Mouse (Mus musculus) left cerebral cortex, postnatal 14 days (tissue): ENCODE results near the gene Ptprb. TPM values are rescaled to one million over a fixed set of nuclear protein-coding genes. Genes with fewer than 3 reads are reported as not detected.

ENCODE experiments used
- DNase-seq, 2 experiments: peaks; one replicate each; pipeline ENCODE4 v3.0.0; 2021 to 2022; ENCODE audit warnings: low spot score in 2 of 2, mixed read lengths in 1 of 2
- intact Hi-C: fragments of 180-260 bp; cut with DNase I; formaldehyde crosslinking; loops from one replicate; pipeline ENCODE4 v1.15.1; 2025
- total RNA-seq, 2 experiments: library from RNA; stranded (reverse); gene quantifications; 2 replicates each; pipeline ENCODE4 v1.2.3; 2021

The Ptprb gene
- total RNA-seq, 2 experiments from 2014 or later: 23.5 to 25.5 TPM

DNA sequence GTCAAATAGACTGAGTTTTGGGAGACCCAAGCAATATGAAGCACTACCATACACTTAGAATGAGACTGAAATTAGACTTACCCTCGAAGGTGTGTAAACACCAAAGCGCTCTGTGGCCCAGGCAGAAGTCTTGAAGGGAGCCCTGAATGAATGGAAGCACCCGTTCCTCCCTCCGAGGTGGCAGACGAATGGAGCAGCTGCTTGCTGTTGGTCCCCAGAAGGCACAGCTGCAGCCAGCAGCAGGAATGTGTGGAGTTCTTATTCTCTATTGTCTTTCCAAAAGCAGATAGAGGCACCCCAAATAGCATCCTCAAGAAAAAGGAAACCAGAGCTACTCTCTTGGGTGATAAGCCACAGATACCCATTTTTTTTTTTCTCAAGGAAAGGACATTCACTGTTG is 79.0 kb downstream of the Ptprb start:
- intact Hi-C loops: no loop called here
- no peak for DNase-seq

DNA sequence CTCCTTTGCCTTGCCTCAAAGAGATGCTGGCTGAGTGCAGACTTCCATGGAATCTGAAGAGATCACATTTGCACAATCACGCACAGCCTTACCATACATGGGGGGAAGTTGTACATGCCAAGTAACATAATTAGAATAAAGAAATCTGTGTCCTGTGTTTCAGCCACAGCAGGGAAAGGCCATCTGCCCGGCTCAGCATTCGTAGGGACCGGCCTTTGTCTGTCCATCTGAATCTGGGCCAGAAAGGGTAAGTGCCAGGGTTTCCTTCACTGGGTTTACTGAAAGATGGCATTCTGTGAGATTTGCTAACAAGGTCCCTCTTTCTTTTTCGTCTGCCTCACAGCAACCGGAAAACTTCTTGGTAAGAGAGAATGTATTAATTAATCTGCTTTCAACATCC is 86.9 kb downstream of the Ptprb start:
- peak; percentile 44 to 69 for DNase-seq
- intact Hi-C loops: no loop called here

DNA sequence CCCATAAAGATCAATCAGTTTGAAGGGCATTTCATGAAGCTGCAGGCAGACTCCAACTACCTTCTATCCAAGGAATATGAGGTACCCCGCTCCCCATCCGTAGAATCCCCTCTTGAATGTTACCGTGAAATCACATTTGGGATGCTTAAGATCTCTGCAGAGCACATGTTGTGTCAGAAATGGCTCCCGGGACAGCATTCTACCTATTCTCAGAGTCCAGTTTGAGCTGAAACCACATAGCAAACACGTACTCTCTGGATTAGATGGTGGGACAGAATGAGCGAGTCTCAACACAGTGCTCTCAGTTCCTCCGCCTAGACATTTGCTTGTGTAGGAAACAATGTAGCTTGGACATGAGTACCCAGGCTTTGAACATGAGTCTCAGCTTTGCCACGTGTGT is 87.3 kb downstream of the Ptprb start:
- DNase-seq: no peak
- intact Hi-C loops: no loop called here

DNA sequence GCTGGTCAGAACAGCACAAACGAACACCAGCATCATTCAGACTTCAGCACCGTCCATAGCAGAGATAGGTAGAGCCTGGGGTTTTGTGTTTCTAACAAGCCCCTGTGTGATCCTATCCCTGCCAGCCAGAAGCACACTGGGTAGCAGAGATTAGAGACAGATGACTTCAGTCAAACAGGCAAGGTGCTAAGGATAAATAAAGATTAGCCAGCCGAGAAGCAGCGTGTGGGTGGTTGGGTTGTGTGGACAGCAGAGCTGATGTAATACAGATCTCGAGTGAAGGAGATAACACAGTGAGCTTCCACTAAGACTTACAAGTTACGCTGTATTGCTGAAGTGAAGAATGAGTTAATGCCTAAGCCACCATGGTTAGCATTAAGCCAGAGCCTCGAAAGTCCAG is 89.4 kb downstream of the Ptprb start:
- DNase-seq: peak in 1 of 2 experiments; percentile 30
- intact Hi-C loops: no loop called here

DNA sequence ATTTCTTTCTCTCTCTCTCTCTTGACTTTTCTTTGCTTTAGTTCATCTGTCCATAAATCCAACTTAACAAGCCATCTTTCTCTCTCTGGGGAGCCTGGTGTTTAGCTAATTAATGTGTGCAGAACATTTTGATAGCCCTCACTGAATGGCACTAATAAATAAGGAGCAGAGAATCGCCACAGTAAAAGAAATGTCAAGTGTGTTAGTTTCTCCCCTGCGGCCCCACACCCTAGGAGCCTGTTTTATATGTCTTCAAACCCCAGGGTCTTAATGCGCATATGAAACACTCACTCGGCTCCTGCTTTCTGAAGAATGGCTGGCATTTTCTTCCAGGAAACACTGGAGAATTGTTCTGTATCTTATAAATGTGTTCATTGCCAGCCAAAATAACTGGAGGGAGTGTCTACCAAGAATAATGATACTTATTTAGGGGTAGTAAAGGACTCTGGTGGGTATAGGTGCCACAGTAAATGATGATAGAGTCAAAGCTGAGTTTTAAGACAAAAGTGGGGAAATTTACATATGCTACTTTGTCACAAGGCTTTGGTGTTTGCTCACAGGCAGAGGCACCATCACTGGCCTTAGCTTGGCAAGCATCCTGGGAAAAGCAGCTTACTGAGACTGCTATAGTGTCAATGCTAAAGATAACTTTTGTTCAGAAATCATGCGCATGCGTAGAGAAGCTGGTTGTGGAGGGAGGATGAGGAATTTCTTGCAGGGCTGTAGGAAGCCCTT is 95.8 kb downstream of the Ptprb start:
- intact Hi-C loops: no loop called here
- peak; percentile 37 to 61 for DNase-seq

DNA sequence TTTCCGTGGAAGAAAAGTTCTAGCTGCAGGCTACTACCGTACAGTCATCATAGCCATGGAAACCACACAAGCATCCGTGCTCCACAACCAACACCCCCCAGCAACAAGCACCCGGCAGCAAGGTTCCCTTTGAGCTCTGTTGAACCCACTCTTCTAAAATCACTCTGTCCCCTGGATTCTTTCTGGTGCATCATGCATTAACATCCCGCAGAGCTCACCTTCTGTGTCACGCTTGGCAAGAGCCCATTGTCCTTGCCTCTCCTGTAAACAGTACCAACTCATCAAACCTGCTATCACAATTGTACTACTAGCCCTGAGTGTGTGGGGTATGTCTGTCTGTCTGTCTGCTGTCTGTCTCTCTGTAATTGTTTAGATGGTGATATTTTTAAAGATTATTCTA is 98.8 kb downstream of the Ptprb start:
- intact Hi-C loops: no loop called here

DNA sequence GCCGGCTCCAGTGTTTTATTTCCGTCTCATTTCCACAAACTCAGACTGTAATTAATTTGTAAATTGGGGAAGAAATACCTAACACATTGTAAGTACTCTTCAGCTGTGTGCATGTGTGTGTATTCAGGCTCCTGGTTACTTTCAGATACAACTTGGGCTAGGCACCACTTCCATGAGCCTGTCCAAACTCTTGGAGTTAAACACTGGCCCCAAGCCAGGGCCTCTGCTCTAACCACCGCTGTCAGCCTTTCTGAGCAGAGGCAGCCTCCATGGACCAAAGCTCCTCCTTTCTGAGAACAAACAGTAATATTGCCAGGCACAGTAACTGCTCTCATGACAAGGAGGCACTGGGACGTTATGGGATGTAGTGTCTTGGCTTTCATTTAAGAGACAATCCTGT is 101.5 kb downstream of the Ptprb start:
- intact Hi-C loops: no loop called here
- no peak for DNase-seq

More for the DNA sequence above, 98.8 kb downstream of the Ptprb start:
- DNase-seq: no peak

DNA sequence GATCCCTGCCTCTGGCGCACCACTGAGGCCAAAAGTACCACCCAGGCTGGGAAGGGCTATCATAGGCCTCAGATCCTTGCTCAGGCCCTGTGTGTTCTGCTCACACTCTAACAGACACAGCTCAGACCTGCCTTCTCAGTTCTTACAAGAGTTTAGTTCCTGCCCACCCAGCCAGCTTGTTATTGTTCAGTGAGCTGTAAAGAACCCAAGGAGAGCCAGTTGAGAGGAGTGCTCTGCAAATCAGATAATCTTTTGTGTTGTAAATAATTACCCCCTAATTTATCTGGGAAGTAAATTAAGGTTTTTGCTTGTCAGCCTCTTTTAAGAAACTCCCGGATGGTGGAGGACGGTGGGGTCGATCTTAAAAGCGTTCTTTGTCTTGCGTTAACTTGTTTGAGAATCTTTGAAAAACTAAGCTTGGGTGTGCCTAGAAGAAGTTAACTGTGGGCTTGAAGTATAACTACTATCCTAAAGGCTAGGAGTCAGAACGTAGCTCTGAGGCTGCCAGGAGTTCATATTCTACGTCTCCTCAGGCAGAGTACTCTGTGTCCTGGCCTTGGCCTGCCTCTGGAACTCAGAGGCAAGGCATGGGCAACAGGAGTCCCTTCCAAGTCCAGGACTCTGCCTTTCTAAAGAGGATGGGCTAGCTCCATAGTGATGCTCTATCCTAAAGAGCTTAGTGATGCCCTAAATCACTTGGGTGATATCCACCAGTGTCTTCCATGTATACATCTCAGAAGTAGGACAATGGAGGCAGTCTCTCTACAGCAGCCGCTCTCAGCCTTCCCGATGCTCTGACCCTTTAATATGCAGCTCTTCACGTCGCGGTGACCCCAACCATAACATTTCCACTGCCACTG is 107.7 kb downstream of the Ptprb start:
- intact Hi-C loops: no loop called here
- DNase-seq: no peak

DNA sequence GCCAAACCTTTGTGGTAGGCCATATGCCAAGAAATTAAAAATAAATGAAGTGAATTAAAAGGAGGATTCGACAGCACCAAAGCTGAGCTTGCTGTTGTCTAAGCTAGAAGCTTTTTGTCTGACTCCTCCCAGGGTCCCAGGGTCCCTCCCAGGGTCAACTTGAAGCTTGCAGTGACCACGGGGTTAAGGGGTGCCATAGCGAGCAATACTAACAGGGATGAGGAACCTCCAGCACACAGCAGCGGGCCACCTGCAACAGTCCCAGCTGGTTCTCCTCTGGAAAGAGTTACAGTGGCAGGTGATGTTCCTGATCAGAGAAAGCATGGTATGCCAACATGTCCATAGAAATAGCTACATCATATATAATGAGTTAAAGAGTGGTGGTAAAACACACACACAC is 109.1 kb downstream of the Ptprb start:
- intact Hi-C loops: no loop called here
- no peak for DNase-seq

DNA sequence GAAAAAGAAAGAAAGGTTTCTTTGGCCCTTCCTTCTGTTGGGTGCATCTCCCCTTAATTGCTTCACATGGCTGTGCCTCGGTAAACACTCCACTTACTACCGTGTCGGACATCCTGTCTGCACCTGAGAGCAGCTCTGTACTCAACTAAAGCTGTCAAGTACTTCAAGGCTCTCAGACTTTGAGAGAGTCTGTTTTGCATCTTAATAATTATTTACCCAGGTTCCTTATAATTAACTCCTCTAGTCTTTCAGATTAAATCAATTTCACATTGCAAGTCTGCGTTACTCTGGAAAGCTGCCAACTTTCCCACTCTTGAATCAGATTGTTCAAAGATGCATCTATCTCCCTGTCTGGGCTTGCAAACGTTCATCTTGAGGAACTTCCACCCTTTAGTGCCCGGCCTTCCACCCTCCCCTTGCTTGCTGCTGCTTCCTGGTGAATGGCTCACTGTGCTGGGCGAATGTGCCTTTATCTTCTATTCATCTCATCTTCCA is 111.1 kb downstream of the Ptprb start:
- DNase-seq: peak in 1 of 2 experiments; percentile 30
- intact Hi-C loops: no loop called here

DNA sequence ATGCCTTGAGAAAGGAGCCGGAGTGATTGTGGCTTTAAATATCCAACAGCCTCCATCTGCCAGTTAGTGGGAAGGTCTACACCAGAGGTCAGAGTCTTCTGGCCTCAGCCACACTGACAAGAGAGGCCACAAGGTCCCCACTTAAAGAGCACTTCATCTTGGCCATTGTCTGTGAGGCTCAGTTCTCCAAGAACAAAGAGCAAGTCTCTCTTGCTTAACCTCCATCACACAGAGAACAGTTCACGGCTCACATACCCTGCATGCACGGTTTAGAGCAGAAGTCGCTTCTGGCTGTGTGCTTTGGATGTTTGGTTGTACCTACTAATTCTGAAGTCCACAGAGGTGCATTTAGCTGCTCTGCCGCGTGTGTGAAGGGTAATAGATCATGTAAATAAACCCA is 113.5 kb downstream of the Ptprb start:
- DNase-seq: no peak
- intact Hi-C loops: no loop called here

DNA sequence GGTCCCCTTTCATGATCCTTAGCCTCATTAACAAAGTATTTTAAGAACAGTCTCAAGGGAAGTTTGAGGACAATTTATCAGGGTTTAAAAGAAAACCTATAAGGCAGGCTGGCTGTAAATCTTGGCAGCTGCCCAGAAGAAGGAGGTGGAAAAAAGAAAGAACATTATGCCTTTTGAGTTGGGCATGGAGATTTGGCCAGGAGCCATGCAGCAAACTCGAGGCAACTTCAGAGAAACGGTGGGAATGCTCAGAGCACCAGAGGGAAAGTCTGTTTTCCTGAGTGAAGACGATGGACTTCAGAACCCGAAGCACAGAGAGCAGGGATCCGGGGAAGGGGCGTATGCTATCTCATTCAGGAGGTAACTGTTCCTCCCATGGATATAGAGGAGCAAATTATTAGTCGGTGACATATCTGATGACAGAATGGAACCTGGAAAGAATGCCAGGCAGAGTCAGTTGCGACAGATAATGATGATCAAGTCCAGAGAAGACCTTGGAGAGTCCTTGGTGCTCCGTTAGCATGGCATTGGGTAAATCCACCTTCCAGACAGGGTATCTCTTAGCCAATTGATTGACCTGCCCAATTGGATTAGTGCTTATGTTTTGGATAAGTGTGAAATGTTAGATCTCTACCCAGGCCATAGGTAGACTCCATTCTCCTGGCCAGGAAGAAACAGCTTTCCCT is 118.6 kb downstream of the Ptprb start:
- peak; percentile 73 to 74 for DNase-seq
- intact Hi-C loops: no loop called here

DNA sequence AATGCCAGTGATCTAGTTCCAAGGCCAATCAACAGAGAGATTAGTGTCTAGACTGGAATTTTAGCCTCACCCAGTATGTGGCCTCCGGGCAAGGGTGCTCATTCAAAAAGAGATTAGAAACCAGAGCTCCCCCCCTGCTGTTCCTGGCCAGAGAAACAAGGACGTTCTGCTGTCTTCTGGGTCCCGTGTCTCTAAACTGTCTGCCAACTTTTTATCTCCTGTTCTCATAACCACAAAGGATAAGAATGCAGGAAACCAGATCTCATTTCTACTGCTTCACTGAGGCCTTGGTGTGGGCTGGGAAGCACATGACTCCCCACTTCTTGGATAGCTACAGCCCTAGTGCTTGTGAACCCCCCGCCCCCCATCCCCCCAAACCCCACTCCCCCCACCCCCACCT is 119.3 kb downstream of the Ptprb start:
- intact Hi-C loops: no loop called here
- no peak for DNase-seq

DNA sequence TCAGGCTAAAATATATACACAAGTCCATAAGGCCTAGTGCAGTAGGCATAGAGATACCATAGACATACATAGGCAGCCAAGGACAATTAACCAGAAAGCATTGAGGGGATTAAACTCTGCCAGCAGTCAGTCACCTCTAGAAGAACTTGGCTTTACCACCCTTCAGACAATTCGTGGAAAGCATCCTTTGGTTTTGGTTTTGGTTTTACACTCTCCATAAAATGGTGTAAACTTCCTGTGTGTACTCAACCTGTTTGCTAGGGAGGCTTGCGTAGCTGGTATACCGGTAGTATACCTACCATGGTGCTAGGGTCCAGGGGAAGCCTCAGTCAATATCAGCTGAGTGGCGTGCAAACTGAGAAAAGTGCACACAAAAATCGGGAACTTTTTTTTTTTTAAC is 121.0 kb downstream of the Ptprb start:
- intact Hi-C loops: no loop called here

DNA sequence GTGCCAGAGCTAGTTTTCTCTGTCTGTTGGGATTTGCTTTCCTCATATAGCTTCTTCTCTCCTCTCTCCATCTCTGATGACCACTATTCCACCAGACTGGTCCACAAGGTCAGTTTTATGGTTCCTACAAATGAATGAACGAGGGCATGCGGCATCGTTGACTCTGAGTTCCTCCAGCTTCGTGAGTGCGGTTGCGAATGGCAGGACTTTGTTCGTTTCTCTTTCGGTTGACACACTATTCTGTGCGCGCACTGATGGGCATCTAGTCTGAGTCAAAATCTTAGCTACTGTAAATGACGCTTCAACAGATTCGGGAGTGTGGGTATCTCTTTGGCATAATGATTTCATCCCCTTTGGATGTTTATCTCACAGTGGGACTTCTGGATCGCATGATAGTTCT is 121.6 kb downstream of the Ptprb start:
- DNase-seq: no peak
- intact Hi-C loops: no loop called here

More for the DNA sequence above, 121.0 kb downstream of the Ptprb start:
- DNase-seq: no peak

DNA sequence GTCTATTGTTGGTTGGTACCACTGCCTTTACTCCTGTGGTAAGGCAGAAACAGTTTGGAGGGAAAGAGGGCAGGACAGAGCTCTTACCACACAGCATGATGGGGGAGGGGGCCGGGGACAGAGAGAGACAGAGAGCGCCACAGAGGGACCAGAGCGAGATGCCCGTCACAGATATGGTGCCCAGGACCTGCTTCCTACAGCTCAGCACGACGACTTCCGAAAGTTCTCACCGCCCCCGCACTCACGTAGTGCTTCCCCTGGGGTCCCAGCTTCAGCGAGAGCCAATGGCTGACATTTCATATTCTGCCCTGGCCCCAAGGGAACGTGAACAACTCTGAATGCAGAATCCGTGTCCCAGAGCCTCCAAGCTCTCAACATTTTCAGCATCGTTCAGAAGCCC is 122.2 kb downstream of the Ptprb start:
- intact Hi-C loops: no loop called here
- DNase-seq: no peak

DNA sequence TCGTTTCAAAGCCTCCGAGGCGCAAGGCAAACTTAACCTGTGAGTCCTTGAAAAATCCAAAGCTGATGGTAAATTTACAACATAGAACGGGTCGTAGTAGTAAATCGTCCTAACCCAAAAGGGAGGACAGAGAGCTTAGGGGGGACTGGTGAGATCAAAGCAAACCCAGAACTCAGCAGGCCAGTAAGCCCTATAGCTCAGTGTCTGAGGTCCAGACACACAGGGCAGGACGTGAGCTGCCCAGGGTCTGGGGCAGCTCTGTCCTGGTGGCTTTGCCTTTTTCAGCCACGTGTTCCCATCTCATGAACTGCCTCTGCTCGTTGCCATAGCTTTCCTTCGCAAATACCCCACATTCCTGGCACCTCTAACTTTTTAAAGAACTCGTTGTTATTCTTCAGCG is 122.7 kb downstream of the Ptprb start:
- intact Hi-C loops: no loop called here

DNA sequence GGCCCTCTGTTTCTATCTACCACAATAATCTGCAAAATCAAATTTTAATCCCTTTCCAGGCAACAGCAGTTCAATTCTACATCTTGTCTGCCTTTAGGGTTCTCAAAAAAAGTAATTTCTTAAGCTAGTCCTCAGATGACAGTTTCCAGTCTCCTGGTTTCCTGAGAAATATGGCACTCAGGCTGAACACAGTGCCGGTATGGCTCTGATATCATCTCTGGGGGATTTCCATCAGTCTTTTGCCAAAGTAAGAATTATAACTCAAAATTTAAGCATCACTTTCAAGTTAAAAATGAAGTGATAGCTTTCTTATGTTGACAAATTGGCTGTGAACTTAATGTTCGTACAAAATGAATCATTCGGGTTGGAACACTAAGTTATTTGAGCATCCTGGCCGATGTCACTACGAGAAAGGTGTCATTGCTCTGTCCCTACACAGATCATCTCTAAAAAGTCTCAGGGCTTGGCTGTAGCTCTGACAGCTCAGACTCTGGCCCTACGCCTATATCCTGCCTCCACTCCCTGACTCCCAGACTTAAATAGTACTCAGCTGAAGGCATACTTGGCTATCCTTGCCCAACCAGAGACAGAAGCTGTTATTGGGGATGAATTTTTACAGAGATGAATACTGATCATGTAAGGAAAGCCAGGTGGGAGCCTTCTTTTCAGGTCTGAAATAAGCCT is 127.6 kb downstream of the Ptprb start:
- peak in 1 of 2 experiments; percentile 24 for DNase-seq
- intact Hi-C loops: no loop called here

More for the DNA sequence above, 122.7 kb downstream of the Ptprb start:
- no peak for DNase-seq

DNA sequence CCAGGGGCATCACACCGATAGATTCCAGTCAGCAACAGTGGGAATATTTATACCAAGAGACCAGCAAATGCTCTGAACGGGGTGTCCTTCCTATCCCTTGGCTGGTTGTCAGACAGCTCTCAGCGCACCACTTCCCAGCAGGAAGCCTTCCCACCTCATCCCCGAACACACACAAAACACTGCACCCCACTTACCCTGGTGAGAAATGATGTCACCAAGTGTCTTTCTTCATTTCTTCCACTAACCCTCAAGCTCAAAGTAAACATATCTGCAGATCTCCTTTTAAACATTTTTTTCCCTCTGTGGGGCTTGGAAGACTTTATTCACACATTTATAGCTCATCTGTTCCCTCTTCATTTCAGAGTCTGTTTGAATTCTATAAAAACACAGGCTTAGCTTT is 128.4 kb downstream of the Ptprb start:
- intact Hi-C loops: no loop called here

More for the DNA sequence above, 128.4 kb downstream of the Ptprb start:
- peak in 1 of 2 experiments; percentile 62 for DNase-seq
